Comparison of ENCODE assay signal across 12 mouse cellular contexts in genomic region chr12:102323392-102323791, GRCm38 (mm10). TPM values are rescaled to one million over a fixed set of nuclear protein-coding genes. Genes with fewer than 3 reads are reported as not detected.
A peak's percentile ranks its signal among the peaks of the same experiment; 100 is the strongest.
DNase-seq lines count a peak whose midpoint lies in the region; ATAC-seq and TF ChIP-seq lines count a peak whose summit lies in the region.
"Had no signal": no experiment of that assay in that cellular context is flagged by ENCODE, and none has a peak within 500 bp of the region (broad histone marks: within the 10 kb centered on the region; RNA-seq: fewer than 3 reads in every experiment).

No protein-coding gene starts in this region.

- no peaks in the 10 kb centered on the region for H3K9me3 ChIP-seq in liver, postnatal 0 days (ENCODE audit: low read length)
- no peaks in the 10 kb centered on the region for H3K9me3 ChIP-seq in heart, embryonic 12.5 days (replicated peaks)
- H3K9me3 ChIP-seq in kidney, embryonic 16.5 days (ENCODE audit: low read length) = no peaks in the 10 kb centered on the region
- no peaks in the 10 kb centered on the region for H3K9me3 ChIP-seq in stomach, embryonic 14.5 days (ENCODE audit: control insufficient read depth, low read depth, low read length)
- H3K9me3 ChIP-seq in midbrain, embryonic 13.5 days = no peaks in the 10 kb centered on the region
- H3K9me3 ChIP-seq: forebrain, embryonic 12.5 days; midbrain, embryonic 10.5 days had no signal

- no peaks in the 10 kb centered on the region for H3K79me2 ChIP-seq in liver, adult 2 months (ENCODE audit: control insufficient read depth, insufficient read depth, low read length)

- peak; percentile 73 for DNase-seq in liver, adult 2 months (ENCODE audit: extremely low read depth, low read depth, low spot score)
- no peak for DNase-seq in liver, postnatal 0 days
- DNase-seq in natural killer cell, adult 2 months (ENCODE audit: low spot score in 2 of 2) = no peak
- DNase-seq in cerebellum, adult 8-10 months = no peak
- DNase-seq: cerebellum, adult 9-10 months had no signal

- H3K4me1 ChIP-seq in liver, adult 2 months (ENCODE audit: control insufficient read depth, insufficient read depth, low read length) = peaks cover 23% of the 10 kb centered on the region
- peaks cover 32% of the 10 kb centered on the region for H3K4me1 ChIP-seq in liver, postnatal 0 days (ENCODE audit: insufficient read depth)
- H3K4me1 ChIP-seq in heart, embryonic 12.5 days (replicated peaks) = peaks cover 38% of the 10 kb centered on the region
- H3K4me1 ChIP-seq in kidney, embryonic 16.5 days (ENCODE audit: insufficient read depth, low read length) = peaks cover 19% of the 10 kb centered on the region; the same call in 1 of the 2 replicates
- 0 out of 2 replicates have a peak, but pooled peaks cover 11% of the 10 kb centered on the region for H3K4me1 ChIP-seq in stomach, embryonic 14.5 days (ENCODE audit: control insufficient read depth, insufficient read depth, low read length)
- H3K4me1 ChIP-seq in midbrain, embryonic 13.5 days (replicated peaks) = no peaks in the 10 kb centered on the region
- H3K4me1 ChIP-seq: midbrain, embryonic 10.5 days had no signal

- no peak for TF ChIP-seq POLR2A in liver, adult 2 months (IDR thresholded peaks at IDR 0.05; ENCODE audit: extremely low read depth, insufficient read depth, low read length)

- TF ChIP-seq EP300 in liver, postnatal 0 days (IDR thresholded peaks at IDR 0.05; ENCODE audit: low read depth) = no peak

- no peak overlapping the region for H3K27ac ChIP-seq in liver, adult 2 months (replicated peaks; ENCODE audit: insufficient read depth, low read depth, low read length)
- H3K27ac ChIP-seq in liver, postnatal 0 days (ENCODE audit: low read depth) = no peak overlapping the region
- peak overlapping the region; percentile 75 for H3K27ac ChIP-seq in heart, embryonic 12.5 days (ENCODE audit: poor library complexity, severe bottlenecking)
- H3K27ac ChIP-seq in kidney, embryonic 16.5 days (ENCODE audit: low read length) = peak overlapping the region; percentile 47; the same call in 1 of the 2 replicates
- peak overlapping the region; percentile 7; the same call in 1 of the 2 replicates for H3K27ac ChIP-seq in stomach, embryonic 14.5 days (ENCODE audit: low read length)
- H3K27ac ChIP-seq in midbrain, embryonic 13.5 days = no peak overlapping the region
- H3K27ac ChIP-seq: forebrain, embryonic 12.5 days; midbrain, embryonic 10.5 days had no signal

- no peak for TF ChIP-seq CTCF in liver, adult 2 months (IDR thresholded peaks at IDR 0.05; ENCODE audit: low read depth, low read length)
- no peak for TF ChIP-seq CTCF in liver, postnatal 0 days (IDR thresholded peaks at IDR 0.05; ENCODE audit: low read depth)

- ATAC-seq in liver, postnatal 0 days = no peak
- ATAC-seq in heart, embryonic 12.5 days (ENCODE audit: insufficient number of reproducible peaks, low FRiP score) = no peak
- ATAC-seq in kidney, embryonic 16.5 days (ENCODE audit: low FRiP score, low TSS enrichment) = 0 out of 2 replicates have a peak, but pooled peaks have one; percentile 25
- no peak; the same call in 1 of the 2 replicates for ATAC-seq in stomach, embryonic 14.5 days (ENCODE audit: insufficient number of reproducible peaks, insufficient read depth, low FRiP score, low read depth)
- no peak for ATAC-seq in midbrain, embryonic 13.5 days
- ATAC-seq: activated CD4-positive, CD25-positive, alpha-beta regulatory T cell, adult 4 months had no signal

- H3K36me3 ChIP-seq in liver, adult 2 months (ENCODE audit: control insufficient read depth, insufficient read depth, low read length) = peaks cover 4% of the 10 kb centered on the region; the same call in 1 of the 2 replicates
- peaks cover 12% of the 10 kb centered on the region for H3K36me3 ChIP-seq in liver, postnatal 0 days (replicated peaks; ENCODE audit: insufficient read depth, low read length)
- H3K36me3 ChIP-seq in heart, embryonic 12.5 days = peaks cover 14% of the 10 kb centered on the region; the same call in 1 of the 2 replicates
- H3K36me3 ChIP-seq in kidney, embryonic 16.5 days (ENCODE audit: insufficient read depth, low read length) = peaks cover 7% of the 10 kb centered on the region; the same call in 1 of the 2 replicates
- H3K36me3 ChIP-seq in stomach, embryonic 14.5 days (ENCODE audit: control insufficient read depth, insufficient read depth, low read length) = no peaks in the 10 kb centered on the region
- H3K36me3 ChIP-seq in midbrain, embryonic 13.5 days = no peaks in the 10 kb centered on the region
- H3K36me3 ChIP-seq: forebrain, embryonic 12.5 days; midbrain, embryonic 10.5 days had no signal

- no peak overlapping the region for H3K4me3 ChIP-seq in liver, adult 2 months (ENCODE audit: insufficient read depth, low read depth, low read length)
- H3K4me3 ChIP-seq in liver, postnatal 0 days (ENCODE audit: low read depth, low read length) = no peak overlapping the region
- no peak overlapping the region for H3K4me3 ChIP-seq in heart, embryonic 12.5 days
- H3K4me3 ChIP-seq in kidney, embryonic 16.5 days (ENCODE audit: low read length) = no peak overlapping the region
- H3K4me3 ChIP-seq in stomach, embryonic 14.5 days (ENCODE audit: low read depth, low read length) = no peak overlapping the region
- no peak overlapping the region for H3K4me3 ChIP-seq in midbrain, embryonic 13.5 days (replicated peaks)
- H3K4me3 ChIP-seq: forebrain, embryonic 12.5 days; midbrain, embryonic 10.5 days had no signal

- 22% methylated on average over 2 of the region's 2 CpGs for WGBS in liver, adult 2 months
- 74% methylated on average over 2 of the region's 2 CpGs for WGBS in liver, postnatal 0 days (ENCODE audit: insufficient replicate concordance)
- WGBS in heart, embryonic 12.5 days = 74% methylated on average over 2 of the region's 2 CpGs
- 69% methylated on average over 2 of the region's 2 CpGs for WGBS in kidney, embryonic 16.5 days
- 78% methylated on average over 2 of the region's 2 CpGs for WGBS in stomach, embryonic 14.5 days
- WGBS in midbrain, embryonic 13.5 days = 92% methylated on average over 2 of the region's 2 CpGs

- H3K4me2 ChIP-seq in liver, postnatal 0 days (ENCODE audit: low read depth, low read length) = no peak overlapping the region
- H3K4me2 ChIP-seq in heart, embryonic 12.5 days = no peak overlapping the region
- no peak overlapping the region for H3K4me2 ChIP-seq in kidney, embryonic 16.5 days (replicated peaks; ENCODE audit: low read depth, low read length)
- H3K4me2 ChIP-seq in stomach, embryonic 14.5 days (replicated peaks; ENCODE audit: low read depth, low read length) = no peak overlapping the region
- no peak overlapping the region for H3K4me2 ChIP-seq in midbrain, embryonic 13.5 days (replicated peaks)
- H3K4me2 ChIP-seq: forebrain, embryonic 12.5 days had no signal

- no peak overlapping the region for H3K9ac ChIP-seq in liver, adult 2 months (ENCODE audit: low read depth, low read length)
- H3K9ac ChIP-seq in liver, postnatal 0 days (replicated peaks) = no peak overlapping the region
- H3K9ac ChIP-seq in heart, embryonic 12.5 days = no peak overlapping the region
- H3K9ac ChIP-seq in kidney, embryonic 16.5 days (replicated peaks; ENCODE audit: low read length) = no peak overlapping the region
- no peak overlapping the region for H3K9ac ChIP-seq in stomach, embryonic 14.5 days (replicated peaks; ENCODE audit: low read depth, low read length)
- H3K9ac ChIP-seq in midbrain, embryonic 13.5 days (replicated peaks) = no peak overlapping the region
- H3K9ac ChIP-seq: forebrain, embryonic 12.5 days had no signal

- H3K27me3 ChIP-seq in liver, adult 2 months (ENCODE audit: control insufficient read depth, insufficient read depth, low read length) = no peaks in the 10 kb centered on the region
- no peaks in the 10 kb centered on the region for H3K27me3 ChIP-seq in liver, postnatal 0 days (ENCODE audit: insufficient read depth, low read length)
- no peaks in the 10 kb centered on the region for H3K27me3 ChIP-seq in heart, embryonic 12.5 days (replicated peaks)
- H3K27me3 ChIP-seq in kidney, embryonic 16.5 days (ENCODE audit: insufficient read depth, low read length) = no peaks in the 10 kb centered on the region
- H3K27me3 ChIP-seq in stomach, embryonic 14.5 days (ENCODE audit: control insufficient read depth, insufficient read depth, low read length) = no peaks in the 10 kb centered on the region
- H3K27me3 ChIP-seq in midbrain, embryonic 13.5 days = no peaks in the 10 kb centered on the region
- H3K27me3 ChIP-seq: forebrain, embryonic 12.5 days had no signal

RNA-seq across cellular contexts. Expression of gene Rin3, which starts 40.5 kb away (rescaled TPM):
- 4.9 and 9.2 TPM in 2 replicates for total RNA-seq in liver, adult 2 months (2014; rRNA removed)
- 8.4 and 12.0 TPM in 2 replicates for polyA plus RNA-seq in liver, adult 2 months (2012; rRNA removed)
- 8.3 and 10.0 TPM in 2 replicates for polyA plus RNA-seq in liver, postnatal 0 days (2015; fragmentation: Nextera tagmentation; extraction: Ambion mirVana)
- 9.9 and 10.3 TPM in 2 replicates for polyA plus RNA-seq in heart, embryonic 12.5 days (2016; fragmentation: Nextera tagmentation; extraction: Ambion mirVana)
- polyA plus RNA-seq in kidney, embryonic 16.5 days (2015; fragmentation: Nextera tagmentation; extraction: Ambion mirVana) = 8.7 and 9.1 TPM in 2 replicates
- polyA plus RNA-seq in stomach, embryonic 14.5 days (2014; fragmentation: Nextera tagmentation; extraction: Ambion mirVana) = 12.1 and 12.4 TPM in 2 replicates
- polyA plus RNA-seq in midbrain, embryonic 13.5 days (2015; fragmentation: Nextera tagmentation; extraction: Ambion mirVana) = 3.4 and 3.7 TPM in 2 replicates

Comparison
In these comparisons a context has a peak if more than half of its experiments do, and no peak if none do; other contexts are left out.
1. H3K27ac ChIP-seq: peak in heart, embryonic 12.5 days (single experiment), kidney, embryonic 16.5 days (single experiment) and stomach, embryonic 14.5 days (single experiment); none in liver, adult 2 months (single experiment), liver, postnatal 0 days (single experiment) and midbrain, embryonic 13.5 days (single experiment).